Mouse (Mus musculus): ENCODE results near the gene Uvssa. TPM values are rescaled to one million over a fixed set of nuclear protein-coding genes. Genes with fewer than 3 reads are reported as not detected.

Uvssa gene
- polyA plus RNA-seq, 1 experiment, result 8.3 TPM

DNA sequence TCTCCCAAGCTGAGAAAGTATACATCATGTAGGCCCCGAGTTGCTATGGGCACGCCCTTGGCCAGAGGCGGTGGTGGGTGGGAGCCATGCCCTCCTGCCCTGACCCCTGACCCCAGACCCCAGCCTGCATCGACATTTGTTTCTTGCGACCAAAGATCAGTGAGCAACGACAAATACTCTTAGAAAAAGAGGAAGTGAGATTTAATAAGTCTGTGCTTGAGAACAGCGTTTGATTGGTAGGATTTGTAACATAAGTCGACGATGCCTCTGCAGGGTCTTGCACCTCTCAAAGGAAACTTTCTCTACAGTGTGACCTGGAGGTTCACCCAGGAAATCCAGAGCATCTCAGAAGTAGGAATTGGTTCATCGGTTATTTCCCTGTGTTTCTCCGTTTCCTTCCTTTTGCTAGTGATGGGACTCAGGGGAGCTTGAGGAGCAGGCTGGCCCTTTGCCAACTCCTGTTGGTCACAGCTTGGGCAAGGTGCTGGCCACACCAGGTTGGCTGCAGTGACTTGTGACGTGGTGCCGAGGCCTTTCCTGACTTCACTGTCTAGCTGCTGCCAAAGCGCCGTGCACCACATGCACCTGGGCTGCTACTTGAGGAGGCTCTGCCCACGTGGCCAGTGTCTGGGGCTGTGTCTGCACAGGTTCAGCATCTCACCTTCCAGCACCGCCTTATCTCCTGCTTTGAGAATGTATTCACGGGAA lies 5.9 kb upstream of the Uvssa start:
- Histone ChIP-seq H3K4me1 (ENCODE audit: control insufficient read depth, insufficient read depth, low read length) (no peaks in the 10 kb centered on the region), H3K27ac (ENCODE audit: control insufficient read depth, insufficient read depth, low read depth, low read length) (no peak overlapping the region), H3K4me3 (ENCODE audit: control insufficient read depth, low read depth, low read length) (no peak overlapping the region), H3K36me3 (ENCODE audit: control insufficient read depth, insufficient read depth, low read length) (peaks cover 2% of the 10 kb centered on the region), H3K27me3 (ENCODE audit: control insufficient read depth, insufficient read depth, low read length) (no peaks in the 10 kb centered on the region)
- TF ChIP-seq POLR2A (IDR thresholded peaks at IDR 0.05; ENCODE audit: control insufficient read depth, low read depth, low read length), result no peak
- no peak for TF ChIP-seq CTCF (IDR thresholded peaks at IDR 0.05; ENCODE audit: control insufficient read depth, insufficient read depth, insufficient replicate concordance, low read depth, low read length)

DNA sequence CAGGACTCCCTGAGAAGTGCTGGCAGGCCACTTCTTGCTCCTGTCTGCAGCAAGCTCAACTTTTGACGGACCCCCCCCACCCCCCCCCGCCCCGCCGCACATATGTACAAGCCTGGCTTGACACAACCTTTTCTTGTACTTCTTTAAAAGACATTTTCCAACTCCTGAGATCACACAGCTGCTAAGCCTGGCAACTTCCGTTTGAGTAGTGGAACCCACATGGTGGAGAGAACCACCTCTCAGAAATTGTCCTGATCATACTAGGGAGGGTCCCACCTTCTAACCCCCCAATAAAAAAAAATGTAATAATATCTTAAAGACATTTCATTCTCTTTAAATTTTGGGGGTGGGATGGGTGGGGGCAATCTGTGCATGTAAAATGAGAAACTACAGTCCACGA lies 1.2 kb upstream of the Uvssa start:
- H3K36me3 ChIP-seq (ENCODE audit: control insufficient read depth, insufficient read depth, low read length), result peaks cover 3% of the 10 kb centered on the region; the same call in 1 of the 2 replicates
- no peaks in the 10 kb centered on the region for H3K27me3 ChIP-seq (ENCODE audit: control insufficient read depth, insufficient read depth, low read length)
- TF ChIP-seq POLR2A (IDR thresholded peaks at IDR 0.05; ENCODE audit: control insufficient read depth, low read depth, low read length) (no peak), CTCF (IDR thresholded peaks at IDR 0.05; ENCODE audit: control insufficient read depth, insufficient read depth, insufficient replicate concordance, low read depth, low read length) (no peak)
- H3K27ac ChIP-seq (ENCODE audit: control insufficient read depth, insufficient read depth, low read depth, low read length), result no peak overlapping the region
- peaks cover 9% of the 10 kb centered on the region for H3K4me1 ChIP-seq (ENCODE audit: control insufficient read depth, insufficient read depth, low read length)
- H3K4me3 ChIP-seq (ENCODE audit: control insufficient read depth, low read depth, low read length), result no peak overlapping the region

- Histone ChIP-seq H3K4me1 (ENCODE audit: control insufficient read depth, insufficient read depth, low read length) (peaks cover 9% of the 10 kb centered on the region), H3K4me3 (ENCODE audit: control insufficient read depth, low read depth, low read length) (peak overlapping the region; percentile 99), H3K27me3 (ENCODE audit: control insufficient read depth, insufficient read depth, low read length) (no peaks in the 10 kb centered on the region), H3K36me3 (ENCODE audit: control insufficient read depth, insufficient read depth, low read length) (peaks cover 4% of the 10 kb centered on the region; the same call in 1 of the 2 replicates), H3K27ac (ENCODE audit: control insufficient read depth, insufficient read depth, low read depth, low read length) (peak overlapping the region; percentile 59)
- TF ChIP-seq CTCF (IDR thresholded peaks at IDR 0.05; ENCODE audit: control insufficient read depth, insufficient read depth, insufficient replicate concordance, low read depth, low read length) (0 out of 2 replicates have a peak, but pooled peaks have one; percentile 0), POLR2A (IDR thresholded peaks at IDR 0.05; ENCODE audit: control insufficient read depth, low read depth, low read length) (no peak)
Observed at GRCm38 (mm10) chr5:33377801-33378301, 498 bp upstream of the Uvssa start.

DNA sequence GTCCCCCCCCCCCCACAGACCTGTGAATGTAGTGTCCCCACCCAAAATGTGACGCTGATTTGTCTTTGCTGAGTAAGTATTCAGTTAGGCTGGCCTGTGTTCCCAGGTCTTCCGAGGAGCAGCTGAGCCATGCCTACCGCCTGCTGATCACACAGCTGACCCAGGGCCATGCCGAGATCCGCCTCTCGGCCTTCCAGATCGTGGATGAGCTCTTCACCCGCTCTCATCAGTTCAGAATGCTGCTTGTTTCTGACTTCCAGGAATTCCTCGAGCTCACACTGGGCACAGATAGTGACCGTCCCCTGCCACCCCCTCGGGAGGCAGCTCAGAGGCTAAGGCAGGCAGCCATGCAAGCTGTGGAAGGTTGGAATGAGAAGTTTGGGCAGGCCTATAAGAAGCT lies 9.2 kb downstream of the Uvssa start:
- H3K27ac ChIP-seq (ENCODE audit: control insufficient read depth, insufficient read depth, low read depth, low read length), result no peak overlapping the region
- no peak for TF ChIP-seq POLR2A (IDR thresholded peaks at IDR 0.05; ENCODE audit: control insufficient read depth, low read depth, low read length)
- TF ChIP-seq CTCF (IDR thresholded peaks at IDR 0.05; ENCODE audit: control insufficient read depth, insufficient read depth, insufficient replicate concordance, low read depth, low read length), result no peak
- H3K36me3 ChIP-seq (ENCODE audit: control insufficient read depth, insufficient read depth, low read length), result peaks cover 2% of the 10 kb centered on the region; the same call in 1 of the 2 replicates
- no peak overlapping the region for H3K4me3 ChIP-seq (ENCODE audit: control insufficient read depth, low read depth, low read length)
- no peaks in the 10 kb centered on the region for H3K27me3 ChIP-seq (ENCODE audit: control insufficient read depth, insufficient read depth, low read length)
- no peaks in the 10 kb centered on the region for H3K4me1 ChIP-seq (ENCODE audit: control insufficient read depth, insufficient read depth, low read length)

DNA sequence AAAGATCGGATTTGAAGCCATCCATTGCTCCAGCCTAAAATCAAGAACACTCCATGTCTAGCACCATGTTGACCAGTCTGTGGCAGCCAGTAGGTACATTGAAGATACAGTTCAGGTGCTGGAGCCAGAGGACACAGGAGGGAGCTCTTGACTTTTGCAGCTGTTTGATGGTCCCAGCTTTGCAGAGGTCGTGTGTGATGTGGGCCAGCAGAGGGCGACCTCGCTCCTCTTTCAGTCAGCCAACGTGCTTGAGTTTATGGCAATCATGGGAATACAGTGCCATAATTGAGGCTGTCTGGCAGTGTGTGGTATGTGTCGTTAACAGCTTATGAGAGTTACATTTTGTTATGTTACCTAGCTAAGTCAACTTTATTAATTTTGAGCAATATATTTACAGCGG lies 15.5 kb downstream of the Uvssa start:
- TF ChIP-seq POLR2A (IDR thresholded peaks at IDR 0.05; ENCODE audit: control insufficient read depth, low read depth, low read length) (no peak), CTCF (IDR thresholded peaks at IDR 0.05; ENCODE audit: control insufficient read depth, insufficient read depth, insufficient replicate concordance, low read depth, low read length) (peak; percentile 89; the same call in 1 of the 2 replicates)
- Histone ChIP-seq H3K4me1 (ENCODE audit: control insufficient read depth, insufficient read depth, low read length) (no peaks in the 10 kb centered on the region), H3K4me3 (ENCODE audit: control insufficient read depth, low read depth, low read length) (no peak overlapping the region), H3K27ac (ENCODE audit: control insufficient read depth, insufficient read depth, low read depth, low read length) (no peak overlapping the region), H3K27me3 (ENCODE audit: control insufficient read depth, insufficient read depth, low read length) (no peaks in the 10 kb centered on the region), H3K36me3 (ENCODE audit: control insufficient read depth, insufficient read depth, low read length) (peaks cover 2% of the 10 kb centered on the region; the same call in 1 of the 2 replicates)

GRCm38 (mm10) chr5:33395693-33396092 lies 17.3 kb downstream of the Uvssa start:
- Histone ChIP-seq H3K27me3 (ENCODE audit: control insufficient read depth, insufficient read depth, low read length) (no peaks in the 10 kb centered on the region), H3K4me1 (ENCODE audit: control insufficient read depth, insufficient read depth, low read length) (no peaks in the 10 kb centered on the region), H3K27ac (ENCODE audit: control insufficient read depth, insufficient read depth, low read depth, low read length) (no peak overlapping the region), H3K4me3 (ENCODE audit: control insufficient read depth, low read depth, low read length) (no peak overlapping the region), H3K36me3 (ENCODE audit: control insufficient read depth, insufficient read depth, low read length) (no peaks in the 10 kb centered on the region; the same call in 1 of the 2 replicates)
- TF ChIP-seq POLR2A (IDR thresholded peaks at IDR 0.05; ENCODE audit: control insufficient read depth, low read depth, low read length), result no peak
- TF ChIP-seq CTCF (IDR thresholded peaks at IDR 0.05; ENCODE audit: control insufficient read depth, insufficient read depth, insufficient replicate concordance, low read depth, low read length), result no peak

GRCm38 (mm10) chr5:33396828-33397227 lies 18.5 kb downstream of the Uvssa start:
- no peaks in the 10 kb centered on the region; the same call in 1 of the 2 replicates for H3K36me3 ChIP-seq (ENCODE audit: control insufficient read depth, insufficient read depth, low read length)
- H3K27ac ChIP-seq (ENCODE audit: control insufficient read depth, insufficient read depth, low read depth, low read length), result no peak overlapping the region
- TF ChIP-seq POLR2A (IDR thresholded peaks at IDR 0.05; ENCODE audit: control insufficient read depth, low read depth, low read length) (no peak), CTCF (IDR thresholded peaks at IDR 0.05; ENCODE audit: control insufficient read depth, insufficient read depth, insufficient replicate concordance, low read depth, low read length) (no peak)
- H3K27me3 ChIP-seq (ENCODE audit: control insufficient read depth, insufficient read depth, low read length), result no peaks in the 10 kb centered on the region
- H3K4me3 ChIP-seq (ENCODE audit: control insufficient read depth, low read depth, low read length), result no peak overlapping the region
- no peaks in the 10 kb centered on the region for H3K4me1 ChIP-seq (ENCODE audit: control insufficient read depth, insufficient read depth, low read length)
